Mouse (Mus musculus): Measurements from ENCODE around the gene Rbm44. TPM values are rescaled to one million over a fixed set of nuclear protein-coding genes. Genes with fewer than 3 reads are reported as not detected.

Rbm44 gene
- polyA plus RNA-seq (2012; ENCODE audit: insufficient read depth, insufficient read length, low replicate concordance, missing spikeins): not detected in 2 replicates

DNA sequence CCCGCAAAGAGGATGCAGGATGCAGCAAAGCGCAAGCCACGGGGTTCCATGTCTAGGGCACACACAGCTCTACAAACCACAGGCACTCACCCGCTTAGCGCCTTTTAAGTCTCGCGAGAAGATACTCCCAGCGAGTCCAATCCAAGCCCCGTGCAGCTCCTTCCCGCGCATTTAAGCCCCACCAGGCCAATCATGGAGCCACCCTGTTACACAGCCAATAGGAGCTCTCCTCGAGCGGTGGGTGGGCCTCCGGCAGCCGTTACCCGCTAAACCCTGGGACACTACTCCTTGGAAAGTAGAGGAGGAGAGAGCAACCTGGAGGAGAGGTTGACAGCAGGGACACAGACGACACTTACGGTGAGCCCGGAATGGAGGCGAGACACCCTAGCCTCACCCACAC is at the start of gene Rbm44:
Rbm44 (plus strand) TSS at position 277 of the 400 bp plus-strand sequence.
- TF ChIP-seq CTCF (IDR thresholded peaks at IDR 0.05; ENCODE audit: insufficient read depth, low read depth, low read length) (no peak), POLR2A (IDR thresholded peaks at IDR 0.05; ENCODE audit: insufficient read depth, low read depth, low read length) (no peak)
- WGBS: 77% methylated on average over 20 of the region's 20 CpGs
- no peaks in the 10 kb centered on the region for H3K4me1 ChIP-seq (ENCODE audit: control insufficient read depth, insufficient read depth, low read length)
- H3K27ac ChIP-seq (ENCODE audit: insufficient read depth, low read depth, low read length): no peak within 1 kb of the TSS
- H3K4me3 ChIP-seq (ENCODE audit: insufficient read depth, low read depth, low read length): no peak within 1 kb of the TSS

GRCm38 (mm10) chr1:91095258-91095657 is 49.6 kb upstream of the Rbm44 start:
- Histone ChIP-seq H3K27ac (ENCODE audit: insufficient read depth, low read depth, low read length) (no peak overlapping the region), H3K4me1 (ENCODE audit: control insufficient read depth, insufficient read depth, low read length) (0 out of 2 replicates have a peak, but pooled peaks cover 2% of the 10 kb centered on the region), H3K4me3 (ENCODE audit: insufficient read depth, low read depth, low read length) (no peak overlapping the region)
- no peak for TF ChIP-seq POLR2A (IDR thresholded peaks at IDR 0.05; ENCODE audit: insufficient read depth, low read depth, low read length)
- TF ChIP-seq CTCF (IDR thresholded peaks at IDR 0.05; ENCODE audit: insufficient read depth, low read depth, low read length): no peak
- 77% methylated on average over 3 of the region's 3 CpGs for WGBS

- Histone ChIP-seq H3K4me1 (ENCODE audit: control insufficient read depth, insufficient read depth, low read length) (0 out of 2 replicates have a peak, but pooled peaks cover 2% of the 10 kb centered on the region), H3K27ac (ENCODE audit: insufficient read depth, low read depth, low read length) (no peak overlapping the region), H3K4me3 (ENCODE audit: insufficient read depth, low read depth, low read length) (no peak overlapping the region)
- TF ChIP-seq CTCF (IDR thresholded peaks at IDR 0.05; ENCODE audit: insufficient read depth, low read depth, low read length) (no peak), POLR2A (IDR thresholded peaks at IDR 0.05; ENCODE audit: insufficient read depth, low read depth, low read length) (no peak)
- 69% methylated on average over 1 of the region's 1 CpGs for WGBS
Measured at GRCm38 (mm10) chr1:91095853-91096252, 49.0 kb upstream of the Rbm44 start.

- Histone ChIP-seq H3K4me1 (ENCODE audit: control insufficient read depth, insufficient read depth, low read length) (0 out of 2 replicates have a peak, but pooled peaks cover 2% of the 10 kb centered on the region), H3K27ac (ENCODE audit: insufficient read depth, low read depth, low read length) (no peak overlapping the region), H3K4me3 (ENCODE audit: insufficient read depth, low read depth, low read length) (no peak overlapping the region)
- 78% methylated on average over 5 of the region's 5 CpGs for WGBS
- TF ChIP-seq POLR2A (IDR thresholded peaks at IDR 0.05; ENCODE audit: insufficient read depth, low read depth, low read length): no peak
- no peak for TF ChIP-seq CTCF (IDR thresholded peaks at IDR 0.05; ENCODE audit: insufficient read depth, low read depth, low read length)
Measured at GRCm38 (mm10) chr1:91096490-91096889, 48.4 kb upstream of the Rbm44 start.

- H3K4me1 ChIP-seq (ENCODE audit: control insufficient read depth, insufficient read depth, low read length): no peaks in the 10 kb centered on the region
- 93% methylated on average over 11 of the region's 11 CpGs for WGBS
- H3K4me3 ChIP-seq (ENCODE audit: insufficient read depth, low read depth, low read length): no peak overlapping the region
- H3K27ac ChIP-seq (ENCODE audit: insufficient read depth, low read depth, low read length): no peak overlapping the region
- TF ChIP-seq POLR2A (IDR thresholded peaks at IDR 0.05; ENCODE audit: insufficient read depth, low read depth, low read length): no peak
- TF ChIP-seq CTCF (IDR thresholded peaks at IDR 0.05; ENCODE audit: insufficient read depth, low read depth, low read length): no peak
Measured at GRCm38 (mm10) chr1:91097283-91097834, 47.5 kb upstream of the Rbm44 start.

GRCm38 (mm10) chr1:91098887-91099286 is 46.0 kb upstream of the Rbm44 start:
- Histone ChIP-seq H3K4me1 (ENCODE audit: control insufficient read depth, insufficient read depth, low read length) (no peaks in the 10 kb centered on the region), H3K4me3 (ENCODE audit: insufficient read depth, low read depth, low read length) (no peak overlapping the region), H3K27ac (ENCODE audit: insufficient read depth, low read depth, low read length) (no peak overlapping the region)
- 37% methylated on average over 6 of the region's 6 CpGs for WGBS
- no peak for TF ChIP-seq POLR2A (IDR thresholded peaks at IDR 0.05; ENCODE audit: insufficient read depth, low read depth, low read length)
- peak; percentile 53; the same call in 1 of the 2 replicates for TF ChIP-seq CTCF (IDR thresholded peaks at IDR 0.05; ENCODE audit: insufficient read depth, low read depth, low read length)

DNA sequence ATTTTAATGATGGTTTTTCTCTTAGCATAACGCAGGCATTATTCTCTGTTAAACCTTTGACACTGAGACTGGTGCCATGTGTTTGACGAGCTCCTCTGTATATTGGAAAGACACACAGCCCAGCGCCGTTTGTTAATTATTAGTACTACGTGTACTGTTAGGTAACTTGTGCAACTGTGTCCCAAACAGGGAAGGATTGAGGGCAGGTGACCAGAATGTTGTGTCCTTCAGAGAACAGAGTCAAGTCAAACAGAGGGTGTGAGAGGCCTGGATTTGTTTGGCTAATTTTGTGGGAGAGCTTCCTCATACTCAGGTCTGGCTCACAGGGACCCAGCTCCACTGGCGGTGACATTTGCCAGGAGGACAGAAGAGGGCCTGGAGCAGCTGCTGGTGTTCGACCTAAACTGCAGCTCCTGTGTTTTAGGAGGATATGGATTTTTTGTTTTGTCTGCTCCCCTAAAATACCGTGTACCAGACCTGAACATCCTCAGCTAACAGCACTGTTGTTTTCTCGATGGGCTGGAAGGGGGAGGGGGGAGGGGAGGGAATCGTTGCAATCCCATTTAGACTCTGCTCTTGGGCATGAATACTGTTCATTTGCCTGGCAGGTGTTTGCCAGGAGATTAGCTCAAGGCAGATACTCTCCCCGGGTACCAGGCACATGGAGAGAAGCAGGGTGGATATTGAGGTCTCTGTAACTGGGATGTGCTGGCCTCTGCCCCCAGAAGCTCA is 43.0 kb upstream of the Rbm44 start:
- TF ChIP-seq CTCF (IDR thresholded peaks at IDR 0.05; ENCODE audit: insufficient read depth, low read depth, low read length) (no peak), POLR2A (IDR thresholded peaks at IDR 0.05; ENCODE audit: insufficient read depth, low read depth, low read length) (no peak)
- WGBS: 63% methylated on average over 11 of the region's 11 CpGs
- no peaks in the 10 kb centered on the region for H3K4me1 ChIP-seq (ENCODE audit: control insufficient read depth, insufficient read depth, low read length)
- no peak overlapping the region for H3K4me3 ChIP-seq (ENCODE audit: insufficient read depth, low read depth, low read length)
- H3K27ac ChIP-seq (ENCODE audit: insufficient read depth, low read depth, low read length): no peak overlapping the region

DNA sequence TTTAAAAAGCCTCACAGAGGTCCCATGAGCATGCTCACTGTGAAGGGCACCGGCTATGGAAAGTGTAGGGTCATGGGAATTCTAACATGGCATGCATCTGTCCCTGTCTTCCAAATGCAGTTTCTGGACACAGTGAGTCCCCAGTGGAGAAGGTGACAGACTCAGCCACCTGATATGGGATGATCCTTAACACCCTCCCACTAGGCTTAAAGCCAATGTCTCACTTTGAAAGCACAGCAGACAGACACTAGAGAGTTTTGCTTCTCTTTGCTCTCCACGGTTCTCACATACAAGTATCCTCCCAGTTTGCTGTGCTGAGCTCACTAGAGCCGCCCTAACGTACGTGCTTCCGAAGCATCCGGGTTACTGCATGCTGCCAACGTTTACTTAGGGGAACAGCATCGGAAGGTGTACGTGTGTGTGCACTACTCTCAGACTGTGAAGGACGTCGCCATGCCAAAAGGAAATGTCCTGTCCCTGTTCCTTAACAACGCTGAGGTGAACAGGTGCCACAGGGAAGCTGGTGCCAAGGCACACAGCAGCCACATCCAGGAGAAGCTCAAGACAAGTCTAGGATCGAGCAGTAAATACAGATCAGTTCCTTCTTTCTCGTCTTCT is 41.4 kb upstream of the Rbm44 start:
- WGBS: 92% methylated on average over 15 of the region's 15 CpGs
- TF ChIP-seq CTCF (IDR thresholded peaks at IDR 0.05; ENCODE audit: insufficient read depth, low read depth, low read length) (no peak), POLR2A (IDR thresholded peaks at IDR 0.05; ENCODE audit: insufficient read depth, low read depth, low read length) (no peak)

GRCm38 (mm10) chr1:91107548-91107947 is 37.3 kb upstream of the Rbm44 start:
- Histone ChIP-seq H3K4me3 (ENCODE audit: insufficient read depth, low read depth, low read length) (no peak overlapping the region), H3K4me1 (ENCODE audit: control insufficient read depth, insufficient read depth, low read length) (no peaks in the 10 kb centered on the region), H3K27ac (ENCODE audit: insufficient read depth, low read depth, low read length) (no peak overlapping the region)
- no peak for TF ChIP-seq POLR2A (IDR thresholded peaks at IDR 0.05; ENCODE audit: insufficient read depth, low read depth, low read length)
- no peak for TF ChIP-seq CTCF (IDR thresholded peaks at IDR 0.05; ENCODE audit: insufficient read depth, low read depth, low read length)
- 78% methylated on average over 5 of the region's 5 CpGs for WGBS

More for the DNA sequence above, 41.4 kb upstream of the Rbm44 start:
- H3K4me1 ChIP-seq (ENCODE audit: control insufficient read depth, insufficient read depth, low read length): no peaks in the 10 kb centered on the region
- H3K27ac ChIP-seq (ENCODE audit: insufficient read depth, low read depth, low read length): no peak overlapping the region
- no peak overlapping the region for H3K4me3 ChIP-seq (ENCODE audit: insufficient read depth, low read depth, low read length)

Data from olfactory bulb, adult 2 months (tissue).